Mouse (Mus musculus): ENCODE measurements around the gene Gfod2.

GRCm38 (mm10) chr8:105799091-105799812, 40.8 kb upstream of the Gfod2 start:
- TF ChIP-seq CTCF (IDR thresholded peaks at IDR 0.05; ENCODE audit: extremely low read depth, insufficient read depth, low read length) (no peak), POLR2A (IDR thresholded peaks at IDR 0.05; ENCODE audit: extremely low read depth, insufficient read depth, low read length) (no peak)

Data from cortical plate, adult 2 months (tissue).